Mouse (Mus musculus) layer of hippocampus, postnatal 25 days (tissue): Measurements from ENCODE around the gene Card10. TPM values are rescaled to one million over a fixed set of nuclear protein-coding genes. Genes with fewer than 3 reads are reported as not detected.

ENCODE experiments used
- DNase-seq, 2 experiments: peaks; one replicate each; pipeline ENCODE4 v3.0.0; 2022; ENCODE audit warnings: mixed read lengths in 2 of 2, low spot score in 1 of 2; ENCODE audit errors: extremely low spot score in 1 of 2
- total RNA-seq, 2 experiments: library from RNA; stranded (reverse); gene quantifications; 2 replicates each; pipeline ENCODE4 v1.2.3; 2021

Gene Card10
- total RNA-seq, 2 experiments from 2014 or later, result 5.0 to 5.5 TPM

GRCm38 (mm10) chr15:78779253-78779652, 23.6 kb downstream of the Card10 start:
- no peak for DNase-seq

DNA sequence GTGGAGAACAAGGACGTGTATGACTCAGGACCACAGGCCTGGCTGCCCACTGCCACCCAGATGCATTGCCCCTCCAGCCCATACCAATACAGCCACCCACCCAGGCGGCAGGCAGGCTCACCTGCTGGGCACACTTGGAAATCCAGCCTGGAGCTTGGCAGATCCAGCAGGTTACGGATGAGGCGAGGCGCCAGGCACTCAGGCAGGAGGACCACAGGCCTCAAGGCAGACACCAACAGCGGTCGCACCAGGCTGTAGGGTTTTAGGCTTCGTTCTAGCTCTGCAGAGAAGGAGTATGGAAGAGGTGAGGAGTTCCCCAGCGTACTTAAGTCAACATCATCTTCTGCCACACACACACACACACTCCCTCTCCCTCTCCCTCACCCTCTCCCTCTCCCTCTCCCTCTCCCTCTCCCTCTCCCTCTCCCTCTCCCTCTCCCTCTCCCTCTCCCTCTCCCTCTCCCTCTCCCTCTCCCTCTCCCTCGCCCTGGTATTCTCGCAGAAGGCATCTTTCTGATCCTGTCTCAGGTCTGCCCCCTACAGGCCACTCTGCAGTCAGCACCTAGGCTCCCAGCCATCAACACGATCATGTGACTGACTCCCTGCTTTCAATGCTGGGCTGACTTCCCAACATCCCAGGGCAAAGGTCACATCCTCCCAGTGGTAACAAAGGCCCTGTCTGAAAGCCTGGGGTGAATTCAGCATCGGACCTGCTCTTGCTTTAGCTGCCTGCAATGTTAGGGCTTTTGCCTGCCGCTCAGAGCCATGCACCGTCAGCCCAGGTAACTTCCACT, 24.6 kb downstream of the Card10 start:
- DNase-seq, result peak; percentile 89 to 95

DNA sequence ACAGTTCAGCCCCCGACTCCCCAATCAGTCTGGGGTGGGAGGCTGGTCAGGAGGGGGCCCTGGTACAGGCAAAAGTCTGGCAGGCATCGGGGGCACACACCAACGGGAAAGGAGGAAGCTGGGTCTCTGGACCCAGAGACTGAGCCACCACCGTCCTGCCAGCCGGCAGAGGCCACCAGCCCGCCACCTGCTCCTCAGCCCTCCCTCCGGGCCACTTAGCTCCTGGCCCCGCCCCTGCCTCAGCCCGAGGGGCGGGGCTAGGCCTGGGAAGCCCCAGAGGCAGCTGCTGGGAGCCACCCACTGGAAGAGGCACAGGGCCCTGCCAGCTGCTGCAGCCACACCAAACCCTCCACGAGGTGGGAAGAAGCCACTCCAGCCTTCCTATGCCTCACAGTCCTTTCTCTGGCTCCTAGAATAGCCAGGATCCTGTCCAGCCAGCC, 29.5 kb downstream of the Card10 start, which contains the start of gene Mfng:
TSS of gene Mfng (minus strand) at position 186 of the 440 bp plus-strand sequence.
- peak in 1 of 2 experiments; percentile 31 for DNase-seq

- DNase-seq, result no peak
These were observed 30.0 kb downstream of the Card10 start for GRCm38 (mm10) chr15:78772856-78773255.

- DNase-seq, result no peak
These were observed 30.5 kb downstream of the Card10 start for GRCm38 (mm10) chr15:78772368-78772763.

- DNase-seq, result no peak
These were observed 31.1 kb downstream of the Card10 start for GRCm38 (mm10) chr15:78771531-78772367.

DNA sequence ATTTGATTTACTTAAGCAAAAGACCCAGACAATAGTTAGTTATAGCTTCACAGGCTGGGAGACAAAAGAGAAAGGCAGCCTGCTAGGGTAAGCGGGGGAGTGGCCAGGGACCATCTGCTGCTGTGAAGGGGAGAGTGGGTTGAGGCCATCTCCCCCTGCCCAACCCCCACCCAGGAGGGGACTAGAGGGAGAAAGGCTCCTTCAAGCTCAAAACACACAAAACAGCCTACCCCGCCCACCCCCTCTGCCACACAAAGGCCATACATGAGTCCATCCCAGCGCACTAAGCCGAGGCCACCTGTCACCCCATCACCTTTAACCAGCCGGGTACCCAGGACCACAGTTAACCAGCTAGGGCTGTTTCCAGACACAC, 31.9 kb downstream of the Card10 start:
- DNase-seq, result no peak

GRCm38 (mm10) chr15:78770234-78770982, 32.4 kb downstream of the Card10 start:
- no peak for DNase-seq

DNA sequence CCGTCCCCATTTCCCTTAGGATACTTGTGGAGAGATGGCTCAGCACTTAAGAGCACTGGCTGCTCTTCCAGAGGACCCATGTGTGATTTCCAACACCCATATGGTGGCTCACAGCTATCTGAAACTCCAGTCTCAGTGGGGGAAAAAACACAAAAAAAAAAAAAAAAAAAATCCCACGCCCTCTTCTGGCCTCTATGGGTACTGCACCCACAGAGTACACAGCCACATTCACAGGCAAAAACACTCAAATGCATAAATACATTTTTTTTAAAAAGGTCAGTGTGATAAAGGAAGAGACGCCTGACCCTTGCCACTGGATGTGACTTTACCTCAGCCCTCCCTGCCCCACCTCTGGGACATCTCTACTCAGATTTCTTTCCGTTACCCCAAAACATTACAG, 33.8 kb downstream of the Card10 start:
- DNase-seq, result no peak

GRCm38 (mm10) chr15:78763704-78764103, 39.1 kb downstream of the Card10 start:
- no peak for DNase-seq

- no peak for DNase-seq
These were observed 39.6 kb downstream of the Card10 start for GRCm38 (mm10) chr15:78763210-78763609.

GRCm38 (mm10) chr15:78761112-78761511, 41.7 kb downstream of the Card10 start:
- no peak for DNase-seq

GRCm38 (mm10) chr15:78758132-78758531, 44.7 kb downstream of the Card10 start:
- no peak for DNase-seq

- DNase-seq, result no peak
These were observed 46.7 kb downstream of the Card10 start for GRCm38 (mm10) chr15:78755966-78756725.

- no peak for DNase-seq
These were observed 47.6 kb downstream of the Card10 start for GRCm38 (mm10) chr15:78755226-78755625.

DNA sequence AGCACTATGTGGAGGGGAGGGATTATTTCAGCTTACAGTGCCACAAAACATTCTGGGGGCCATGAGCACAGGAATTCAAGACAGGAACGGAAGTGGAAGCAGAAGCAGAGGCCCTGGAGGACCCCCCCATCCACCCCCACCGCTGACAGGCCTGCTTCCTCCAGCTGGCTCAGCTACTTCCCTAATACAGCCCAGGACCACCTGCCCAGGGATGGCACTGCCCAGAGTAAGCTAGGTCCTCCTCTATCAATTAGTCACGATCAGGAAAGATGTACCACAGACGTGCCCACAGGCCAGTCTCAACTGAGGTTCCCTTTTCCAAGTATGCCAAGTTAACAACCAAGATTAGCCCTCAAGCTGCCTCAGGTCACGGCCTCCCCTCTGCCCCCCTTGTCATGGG, 48.7 kb downstream of the Card10 start:
- no peak for DNase-seq

- no peak for DNase-seq
These were observed 49.9 kb downstream of the Card10 start for GRCm38 (mm10) chr15:78752991-78753390.

DNA sequence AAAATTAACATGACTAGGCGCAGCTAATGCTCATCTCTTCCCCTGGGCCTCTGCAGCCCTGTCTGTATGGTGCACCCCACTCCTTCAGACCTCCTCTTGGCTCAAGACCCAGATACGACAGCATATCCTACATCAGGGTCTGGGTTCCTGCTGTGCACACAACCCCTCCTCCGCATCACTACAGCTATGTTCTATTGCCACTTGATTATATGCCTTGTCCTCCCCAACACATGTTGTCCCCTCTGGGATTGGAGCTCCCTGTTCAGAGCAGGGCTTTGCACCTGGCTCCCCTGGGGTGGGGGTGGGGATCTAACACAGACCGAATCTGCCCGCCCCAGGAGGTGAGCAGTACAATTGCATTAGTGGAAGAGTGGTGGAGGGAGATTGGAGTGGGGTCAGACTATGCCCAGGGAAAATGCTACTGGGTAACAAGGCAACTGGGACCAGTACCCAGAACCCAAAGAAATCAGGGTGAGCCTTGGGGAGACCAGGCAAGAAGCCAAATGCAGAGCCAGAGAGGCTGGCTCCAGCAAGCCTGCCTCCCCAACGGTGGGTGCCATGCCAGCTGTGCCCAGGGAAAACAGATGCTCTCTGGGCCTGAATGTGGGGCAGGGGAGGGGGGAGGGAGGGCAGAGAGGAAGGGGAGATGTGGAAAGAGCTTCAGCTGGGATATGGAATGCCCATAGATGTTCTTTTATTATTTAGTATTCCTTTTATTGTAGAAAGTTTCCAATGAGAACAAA, 52.1 kb downstream of the Card10 start:
- DNase-seq, result no peak

DNA sequence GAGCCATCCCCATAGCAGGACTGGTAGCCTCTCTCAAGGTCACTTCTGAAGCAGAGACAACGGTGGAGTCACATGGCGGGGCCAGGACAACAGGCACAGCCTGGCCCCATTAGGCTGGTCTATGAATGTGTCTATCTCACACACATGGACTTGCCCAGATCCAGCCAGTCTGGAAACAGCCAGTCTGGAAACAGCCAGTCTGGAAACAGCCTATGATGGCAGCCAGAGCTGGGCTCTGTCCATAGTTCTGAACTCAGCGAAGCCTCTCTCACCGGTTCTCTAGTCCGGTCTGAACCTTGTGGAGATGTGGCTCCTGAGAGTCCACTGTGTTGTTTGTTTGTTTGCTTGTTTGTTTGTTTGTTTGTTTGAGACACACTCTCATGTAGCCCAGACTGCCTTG, 53.0 kb downstream of the Card10 start:
- no peak for DNase-seq
